Mouse (Mus musculus) CH12.LX (cell line): ENCODE data around the gene Pcdh9. TPM values are rescaled to one million over a fixed set of nuclear protein-coding genes. Genes with fewer than 3 reads are reported as not detected.

ENCODE experiments used
- DNase-seq: peaks from one replicate; pipeline ENCODE4 v3.0.0-alpha.2; 2013; ENCODE audit errors: extremely low read depth
- H3K27ac ChIP-seq: 2 replicates; pipeline ENCODE4 v1.5.1; 2012; ENCODE audit warnings: low read depth, mild to moderate bottlenecking, control low read depth, moderate library complexity; ENCODE audit not compliant: insufficient read depth
- H3K27me3 ChIP-seq: replicated peaks from 2 replicates; pipeline ENCODE3; 2012; ENCODE audit warnings: inconsistent platforms
- H3K36me3 ChIP-seq, 2 experiments: replicated peaks in 1 of 2; 2 replicates each; pipeline versions ENCODE3 to v1.6.1; 2012; ENCODE audit warnings: inconsistent platforms in 1 of 2, low read length in 1 of 2, mild to moderate bottlenecking in 1 of 2, mixed read lengths in 1 of 2, moderate library complexity in 1 of 2; ENCODE audit not compliant: control insufficient read depth in 1 of 2, insufficient read depth in 1 of 2
- H3K4me1 ChIP-seq, 2 experiments: 2 replicates each; pipeline ENCODE4 v1.6.1; 2012; ENCODE audit warnings: inconsistent platforms in 1 of 2, moderate library complexity in 1 of 2; ENCODE audit not compliant: insufficient read depth in 2 of 2, control insufficient read depth in 1 of 2
- H3K4me2 ChIP-seq: 2 replicates; pipeline ENCODE4 v1.6.1; 2012; ENCODE audit warnings: low read depth, mild to moderate bottlenecking, control low read depth; ENCODE audit not compliant: poor library complexity, insufficient read depth, severe bottlenecking
- H3K4me3 ChIP-seq, 3 experiments: fragments of 150-350 bp in 1 of 3; sonication (generic) in 1 of 3; replicated peaks in 1 of 3; 2 replicates each; pipeline versions ENCODE3 to v1.5.1; 2011 to 2012; ENCODE audit warnings: low read depth in 2 of 3, low read length in 2 of 3, mild to moderate bottlenecking in 2 of 3, moderate library complexity in 2 of 3, control low read depth in 1 of 3, improper control_type of control experiment in 1 of 3, inconsistent platforms in 1 of 3, mixed read lengths in 1 of 3; ENCODE audit not compliant: poor library complexity in 1 of 3
- H3K79me2 ChIP-seq: replicated peaks from 2 replicates; pipeline ENCODE4 v1.6.1; 2012; ENCODE audit warnings: mild to moderate bottlenecking, moderate library complexity; ENCODE audit not compliant: control insufficient read depth, poor library complexity, insufficient read depth, severe bottlenecking; ENCODE audit errors: extremely low read depth
- H3K9ac ChIP-seq: 2 replicates; pipeline ENCODE4 v1.6.1; 2012; ENCODE audit warnings: low read depth, mild to moderate bottlenecking, control low read depth, moderate library complexity; ENCODE audit not compliant: insufficient read depth
- H3K9me3 ChIP-seq: replicated peaks from 2 replicates; pipeline ENCODE3; 2012; ENCODE audit warnings: low read length, inconsistent platforms, mixed read lengths
- CHD2 ChIP-seq: IDR thresholded peaks from 2 replicates; pipeline ENCODE4 v1.6.1; 2011; ENCODE audit warnings: low read length, improper control_type of control experiment
- ELF1 ChIP-seq: IDR thresholded peaks from 2 replicates; pipeline ENCODE4 v1.6.1; 2014; ENCODE audit warnings: low read depth, mild to moderate bottlenecking, inconsistent platforms, low read length, improper control_type of control experiment
- EP300 ChIP-seq: IDR thresholded peaks from 2 replicates; pipeline ENCODE4 v1.6.1; 2011; ENCODE audit warnings: low read length, improper control_type of control experiment
- ETS1 ChIP-seq: conservative IDR thresholded peaks from 2 replicates; pipeline ENCODE4 v1.6.1; 2012; ENCODE audit warnings: low read depth, mild to moderate bottlenecking, inconsistent platforms, low read length, improper control_type of control experiment, moderate library complexity
- GABPA ChIP-seq: IDR thresholded peaks from 2 replicates; pipeline ENCODE4 v1.6.1; 2012; ENCODE audit warnings: low read depth, low read length, improper control_type of control experiment, inconsistent platforms; ENCODE audit not compliant: insufficient replicate concordance
- HCFC1 ChIP-seq: IDR thresholded peaks from 2 replicates; pipeline ENCODE4 v1.6.1; 2012; ENCODE audit warnings: low read depth, mild to moderate bottlenecking, inconsistent platforms, low read length, improper control_type of control experiment
- JUN ChIP-seq: IDR thresholded peaks from 2 replicates; pipeline ENCODE4 v1.6.1; 2011; ENCODE audit warnings: low read depth, mild to moderate bottlenecking, low read length, improper control_type of control experiment, moderate library complexity; ENCODE audit not compliant: insufficient read depth
- JUND ChIP-seq: conservative IDR thresholded peaks from 2 replicates; pipeline ENCODE4 v1.6.1; 2011; ENCODE audit warnings: low read depth, low read length, improper control_type of control experiment
- MAFK ChIP-seq: IDR thresholded peaks from 2 replicates; pipeline ENCODE4 v1.6.1; 2011; ENCODE audit warnings: low read length, improper control_type of control experiment; ENCODE audit not compliant: insufficient replicate concordance
- MAX ChIP-seq: IDR thresholded peaks from 2 replicates; pipeline ENCODE4 v1.6.1; 2011; ENCODE audit warnings: low read length, improper control_type of control experiment
- MEF2A ChIP-seq: IDR thresholded peaks from 2 replicates; pipeline ENCODE4 v1.6.1; 2014; ENCODE audit warnings: low read depth, mild to moderate bottlenecking, inconsistent platforms, low read length, improper control_type of control experiment, borderline replicate concordance
- MXI1 ChIP-seq: IDR thresholded peaks from 2 replicates; pipeline ENCODE4 v1.6.1; 2011; ENCODE audit warnings: mild to moderate bottlenecking, low read depth, low read length, improper control_type of control experiment
- MYC ChIP-seq: IDR thresholded peaks from 2 replicates; pipeline ENCODE4 v1.6.1; 2011; ENCODE audit warnings: low read depth, mild to moderate bottlenecking, improper control_type of control experiment, low read length
- NELFE ChIP-seq: IDR thresholded peaks from 2 replicates; pipeline ENCODE4 v1.6.1; 2011; ENCODE audit warnings: low read depth, low read length, improper control_type of control experiment
- PAX5 ChIP-seq: IDR thresholded peaks from 2 replicates; pipeline ENCODE4 v1.6.1; 2012; ENCODE audit warnings: low read length, inconsistent platforms, mixed read lengths
- POLR2A ChIP-seq: IDR thresholded peaks from 2 replicates; pipeline ENCODE4 v1.6.1; 2011; ENCODE audit warnings: low read depth, mild to moderate bottlenecking, improper control_type of control experiment, low read length
- RCOR1 ChIP-seq: conservative IDR thresholded peaks from 2 replicates; pipeline ENCODE4 v1.6.1; 2012; ENCODE audit warnings: low read depth, mild to moderate bottlenecking, inconsistent platforms, low read length, improper control_type of control experiment
- SMC3 ChIP-seq: IDR thresholded peaks from 2 replicates; pipeline ENCODE4 v1.6.1; 2011; ENCODE audit warnings: low read depth, low read length, improper control_type of control experiment
- TCF12 ChIP-seq: IDR thresholded peaks from 2 replicates; pipeline ENCODE4 v1.6.1; 2014; ENCODE audit warnings: low read depth, mild to moderate bottlenecking, inconsistent platforms, low read length, improper control_type of control experiment
- UBTF ChIP-seq: IDR thresholded peaks from 2 replicates; pipeline ENCODE4 v1.6.1; 2012; ENCODE audit warnings: low read depth, mild to moderate bottlenecking, inconsistent platforms, low read length, improper control_type of control experiment, moderate library complexity
- ZC3H11A ChIP-seq: IDR thresholded peaks from 2 replicates; pipeline ENCODE4 v1.6.1; 2012; ENCODE audit warnings: low read depth, mild to moderate bottlenecking, inconsistent platforms, low read length, improper control_type of control experiment
- ZKSCAN1 ChIP-seq: IDR thresholded peaks from 2 replicates; pipeline ENCODE4 v1.6.1; 2012; ENCODE audit warnings: low read depth, inconsistent platforms, low read length, improper control_type of control experiment, borderline replicate concordance
- ZMIZ1 ChIP-seq: IDR thresholded peaks from 2 replicates; pipeline ENCODE4 v1.6.1; 2012; ENCODE audit warnings: low read depth, mild to moderate bottlenecking, inconsistent platforms, low read length, improper control_type of control experiment
- ZNF384 ChIP-seq: IDR thresholded peaks from 2 replicates; pipeline ENCODE4 v1.6.1; 2012; ENCODE audit warnings: low read depth, low read length, improper control_type of control experiment, inconsistent platforms
- dilution Hi-C: fragments of 300-500 bp; cut with MboI; formaldehyde crosslinking; loops from 2 replicates; pipeline ENCODE4 v1.14.3; 2020; ENCODE audit warnings: low sequenced_read_pairs; ENCODE audit not compliant: extremely low pct_unique_long_range_greater_than_20kb, extremely low pct_ligation_motif_present
- in situ Hi-C: fragments of 300-500 bp; cut with MboI; formaldehyde crosslinking; loops from 3 replicates; pipeline ENCODE4 v1.14.3; 2019; ENCODE audit warnings: low sequenced_read_pairs, low pct_ligation_motif_present, low pct_unique_long_range_greater_than_20kb, mixed read lengths
- polyA plus RNA-seq: library from polyadenylated mRNA; unstranded; fragments of >175 nt; gene quantifications from 2 replicates; pipeline ENCODE4 v1.2.1, GENCODE M21; 2012; ENCODE audit warnings: low read depth; ENCODE audit not compliant: insufficient read length
- total RNA-seq, 2 experiments: library from RNA; depleted of rRNA; stranded (reverse); fragments of 300-350 nt in 1 of 2; fragments of >200 nt in 1 of 2; gene quantifications; 2 replicates each; pipeline ENCODE4 v1.2.3; 2012 to 2014

Pcdh9 gene
- total and polyA plus RNA-seq, 3 experiments: not detected

DNA sequence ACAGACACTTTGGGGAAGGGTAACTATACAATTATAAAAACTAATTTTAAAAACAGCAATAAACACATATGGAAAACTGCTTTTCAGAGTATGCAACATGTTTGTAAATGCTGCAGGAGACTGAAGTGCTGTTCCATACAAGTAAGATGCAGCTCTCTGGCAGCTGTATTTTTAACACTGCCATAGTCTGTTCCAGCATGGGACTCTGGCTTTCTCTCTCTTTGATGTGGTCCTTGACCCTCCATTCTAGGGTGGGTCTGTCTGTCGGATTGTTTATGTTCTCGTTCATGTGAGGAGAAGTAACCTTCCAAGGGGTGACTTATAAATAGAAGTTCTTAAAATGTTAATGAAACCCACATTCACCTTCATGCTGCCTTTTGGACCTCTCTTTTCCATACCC, 809.6 kb downstream of the Pcdh9 start:
- Histone ChIP-seq H3K9ac (no peak overlapping the region), H3K27ac (no peak overlapping the region), H3K36me3 (no peaks in the 10 kb centered on the region), H3K79me2 (no peaks in the 10 kb centered on the region), H3K4me3 (no peak overlapping the region), H3K4me1 (no peaks in the 10 kb centered on the region)
- in situ Hi-C loops (no loop called here), dilution Hi-C loops (no loop called here)
- no peak for TF ChIP-seq MEF2A
- TF ChIP-seq CHD2: no peak
- no peak for TF ChIP-seq TCF12
- no peak for TF ChIP-seq MYC
- no peak for TF ChIP-seq ZNF384
- TF ChIP-seq EP300: no peak
- no peak for TF ChIP-seq PAX5
- no peak for TF ChIP-seq ZC3H11A
- no peak for TF ChIP-seq ZMIZ1
- no peak for TF ChIP-seq NELFE
- TF ChIP-seq POLR2A: no peak
- no peak for TF ChIP-seq SMC3
- TF ChIP-seq MXI1: no peak
- TF ChIP-seq ETS1: no peak
- no peak for TF ChIP-seq HCFC1
- TF ChIP-seq MAX: no peak
- TF ChIP-seq UBTF: no peak
- TF ChIP-seq RCOR1: no peak
- TF ChIP-seq, all 38 proteins: peak for 0
- Histone ChIP-seq H3K27me3 (no peaks in the 10 kb centered on the region), H3K9me3 (peaks cover 37% of the 10 kb centered on the region), H3K4me2 (no peak overlapping the region)
- no peak for DNase-seq

DNA sequence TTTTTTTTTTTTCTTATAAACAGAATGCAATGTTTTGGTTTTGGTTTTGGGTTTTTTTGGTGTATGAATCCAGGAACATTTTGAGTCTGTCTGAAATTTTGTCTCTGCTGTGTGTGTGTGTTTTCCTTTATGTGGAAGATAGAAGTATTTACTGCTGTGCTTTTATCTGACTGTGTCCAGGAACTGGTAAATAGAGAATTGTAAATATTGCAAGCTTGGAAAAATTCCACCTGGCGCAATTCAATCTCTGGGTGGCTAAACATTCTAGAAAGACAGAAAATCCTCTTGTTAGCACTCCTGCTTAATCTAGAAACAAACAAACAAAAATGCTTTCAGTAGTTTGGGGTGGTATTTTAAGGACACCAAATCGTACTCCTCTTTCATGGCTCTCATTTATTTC, 814.7 kb downstream of the Pcdh9 start:
- Histone ChIP-seq H3K27ac (no peak overlapping the region), H3K4me1 (no peaks in the 10 kb centered on the region), H3K79me2 (no peaks in the 10 kb centered on the region), H3K9me3 (peaks cover 41% of the 10 kb centered on the region), H3K9ac (no peak overlapping the region), H3K36me3 (no peaks in the 10 kb centered on the region), H3K4me3 (no peak overlapping the region), H3K27me3 (no peaks in the 10 kb centered on the region), H3K4me2 (no peak overlapping the region)
- DNase-seq: no peak
- in situ Hi-C loops (no loop called here), dilution Hi-C loops (no loop called here)
- no peak for TF ChIP-seq MAX
- no peak for TF ChIP-seq MAFK
- no peak for TF ChIP-seq MXI1
- TF ChIP-seq ZC3H11A: no peak
- no peak for TF ChIP-seq SMC3
- TF ChIP-seq ELF1: no peak
- TF ChIP-seq TCF12: no peak
- no peak for TF ChIP-seq ZKSCAN1
- no peak for TF ChIP-seq JUND
- TF ChIP-seq GABPA: no peak
- no peak for TF ChIP-seq MYC
- no peak for TF ChIP-seq JUN
- TF ChIP-seq POLR2A: no peak
